Mouse (Mus musculus) CD4-positive helper T cell, adult 2 months (primary cell): Measurements from ENCODE around the gene Sgca.
"Not testable (repeated sequence)": the region's sequence is repeated elsewhere in the genome, so short reads cannot be mapped to it uniquely, and the experiment has no call there.

Source experiments
- DNase-seq: peaks from one replicate; pipeline ENCODE4 v3.0.0-alpha.2; 2012; ENCODE audit warnings: low read depth, missing footprints, low spot score

Sgca gene

DNA sequence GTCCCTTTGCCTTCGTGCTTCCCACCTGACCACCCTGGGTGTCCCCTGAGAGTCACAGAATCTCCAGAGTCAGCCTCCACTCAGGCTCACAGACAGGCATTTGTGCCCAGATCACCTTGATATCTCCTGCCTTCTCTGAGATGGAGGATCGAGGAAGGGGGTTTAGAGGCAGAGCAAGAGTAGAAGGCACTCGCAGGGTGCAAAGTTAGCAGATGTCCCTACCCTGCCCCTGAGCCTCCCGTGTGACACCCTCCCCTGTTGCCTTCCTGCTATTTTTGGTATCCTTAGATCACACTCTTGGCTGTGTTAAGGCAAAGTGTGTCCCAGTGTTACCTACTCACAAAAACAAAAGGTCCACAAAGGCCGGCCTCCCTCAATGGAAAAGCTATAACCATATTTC lies at the start of gene Sgca:
Sgca (minus strand) TSS at position 129 of the 400 bp plus-strand sequence.
- DNase-seq, result no peak

DNA sequence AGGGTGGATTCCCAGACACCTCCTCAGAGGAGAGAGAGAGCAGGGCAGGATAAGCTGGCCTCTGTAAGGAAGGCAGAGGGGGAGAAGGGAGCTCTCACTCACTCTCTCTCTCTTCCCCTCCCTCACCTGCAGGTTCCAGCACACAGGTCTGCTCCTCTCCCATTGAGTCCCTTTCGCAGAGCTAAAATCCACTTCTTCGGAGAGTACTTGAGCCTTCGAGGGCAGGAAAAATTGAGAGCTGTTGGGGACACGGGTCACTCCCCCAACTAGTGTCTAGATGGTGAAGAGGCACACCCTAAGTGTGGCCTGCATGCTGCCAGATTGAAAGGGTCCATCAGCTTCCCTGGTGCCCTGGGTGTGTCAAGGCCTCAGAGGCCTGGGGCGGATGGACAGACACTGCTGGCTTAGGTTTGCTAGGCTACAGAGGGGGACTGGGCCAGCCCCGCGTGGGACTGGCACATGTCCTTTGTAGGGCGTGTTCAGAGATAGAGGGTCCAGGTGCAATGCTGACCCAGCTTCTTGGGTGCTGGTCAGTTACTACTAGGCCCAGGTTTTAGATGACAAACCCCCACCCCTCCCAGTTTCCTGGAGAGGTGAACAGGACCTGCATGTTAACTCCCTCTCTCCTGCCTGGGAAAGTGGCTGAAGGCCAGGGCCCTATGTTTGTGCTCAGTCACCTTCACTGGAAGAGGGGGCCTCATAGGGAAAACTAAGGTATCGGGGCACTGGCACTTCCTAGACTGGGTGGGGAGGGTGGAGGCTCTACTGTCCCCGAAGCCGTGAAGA lies 49.3 kb upstream of the Sgca start:
- DNase-seq, result no peak

DNA sequence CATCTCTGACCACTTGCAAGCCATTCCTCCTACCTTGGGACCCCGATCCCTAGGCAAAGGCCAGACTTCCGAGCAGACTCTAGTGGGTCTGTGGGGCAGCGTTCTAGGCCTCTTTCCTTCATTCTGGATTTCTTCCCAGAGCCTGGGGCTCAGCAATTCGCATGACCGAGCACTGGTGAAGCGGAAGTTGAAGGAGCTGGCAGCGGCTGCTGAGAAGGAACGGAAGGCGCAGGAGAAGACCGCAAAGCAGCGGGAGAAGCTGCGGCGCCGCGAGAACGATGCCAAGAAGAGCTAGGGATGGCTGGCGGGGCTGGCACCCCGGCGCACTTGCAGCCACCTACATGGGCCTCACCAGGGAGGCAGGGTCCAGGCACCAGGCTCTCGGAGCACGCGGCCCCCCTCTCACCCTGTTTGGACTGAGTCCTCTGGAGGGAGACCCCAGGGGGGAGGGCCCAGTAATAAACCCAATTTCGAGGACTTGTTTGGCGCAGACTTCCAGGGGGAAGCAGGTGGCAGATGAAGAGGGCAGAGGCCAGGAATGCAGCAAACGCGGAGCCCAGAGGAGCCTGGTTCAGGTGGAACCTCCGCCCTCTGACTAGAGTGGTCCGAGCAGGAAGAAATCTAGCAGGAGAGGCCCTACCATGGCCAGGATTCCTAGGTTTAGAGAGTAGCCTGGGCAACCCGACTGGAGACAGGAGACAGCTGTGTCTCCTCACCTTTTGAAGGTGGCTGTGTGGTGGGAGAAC lies 48.5 kb upstream of the Sgca start:
- DNase-seq, result no peak

DNA sequence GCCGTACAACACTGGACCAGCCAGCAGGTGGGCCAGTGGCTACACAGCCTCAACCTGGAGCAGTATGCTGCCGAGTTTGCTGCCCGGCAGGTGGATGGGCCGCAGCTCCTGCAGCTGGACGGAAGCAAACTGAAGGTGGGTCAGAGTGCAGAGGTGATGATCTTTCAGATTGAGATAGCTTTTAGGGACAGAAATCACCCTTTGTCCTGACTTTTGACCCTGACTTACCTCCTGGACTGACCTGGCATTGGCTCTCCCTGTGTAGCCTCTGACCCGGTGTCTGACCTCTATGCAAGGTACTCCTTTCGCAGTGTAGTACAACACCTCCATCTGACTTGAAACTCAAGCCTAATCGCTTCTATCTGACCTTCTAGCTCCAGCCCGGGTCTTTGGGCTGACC lies 47.4 kb upstream of the Sgca start:
- no peak for DNase-seq

DNA sequence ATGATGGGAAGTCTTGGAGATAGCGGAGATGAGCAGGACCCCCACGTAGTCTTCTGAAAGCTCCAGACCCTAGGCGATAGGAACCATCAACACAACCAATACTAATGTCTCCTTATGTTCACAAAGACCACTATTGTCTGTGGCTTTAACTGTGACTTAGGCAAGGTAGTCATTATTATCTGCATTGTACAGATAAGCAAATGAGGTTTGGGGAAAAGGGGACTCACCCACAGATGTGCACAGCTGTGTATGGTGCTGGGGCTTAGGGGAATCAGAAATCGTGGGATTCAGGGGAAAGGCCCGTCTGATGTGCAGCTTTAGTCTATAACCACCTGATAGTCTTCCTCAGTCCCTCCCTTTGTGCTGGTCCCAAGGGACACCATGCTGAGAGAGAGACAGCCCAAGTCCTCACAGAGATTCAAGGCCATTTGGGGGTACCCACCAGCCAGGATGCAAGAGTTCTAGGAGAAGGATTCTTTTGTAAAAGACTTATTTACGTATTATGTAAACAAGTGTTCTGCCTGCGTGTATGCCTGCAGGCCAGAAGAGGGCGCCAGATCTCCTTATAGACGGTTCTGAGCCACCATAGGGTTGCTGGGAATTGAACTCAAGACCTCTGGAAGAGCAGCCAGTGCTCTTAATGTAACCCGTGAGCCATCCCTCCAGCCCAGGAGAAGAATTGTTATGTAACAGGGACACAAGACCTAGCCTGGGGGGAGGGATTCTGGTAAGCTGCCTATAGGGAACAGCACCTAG lies 46.3 kb upstream of the Sgca start:
- no peak for DNase-seq

DNA sequence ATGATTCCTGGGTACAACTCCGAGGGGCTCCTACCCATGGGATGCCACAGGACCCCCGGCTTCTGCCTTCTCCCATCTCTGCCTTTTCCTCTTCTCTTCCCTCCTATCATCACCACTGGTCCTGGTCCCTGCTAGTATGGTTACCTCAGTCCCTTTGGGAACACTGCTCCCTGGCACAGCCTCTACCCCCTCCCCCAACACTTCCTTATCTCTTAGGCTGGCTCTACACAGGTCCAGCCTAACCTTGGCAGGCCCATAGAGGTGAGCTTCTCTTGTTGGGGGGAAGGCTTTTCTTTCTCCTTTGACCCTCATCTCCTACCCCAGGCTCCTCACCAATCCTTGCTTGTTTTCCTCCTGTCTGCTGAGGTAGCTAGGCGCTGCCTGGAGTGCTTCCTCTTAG lies 39.4 kb upstream of the Sgca start:
- DNase-seq, result no peak

DNA sequence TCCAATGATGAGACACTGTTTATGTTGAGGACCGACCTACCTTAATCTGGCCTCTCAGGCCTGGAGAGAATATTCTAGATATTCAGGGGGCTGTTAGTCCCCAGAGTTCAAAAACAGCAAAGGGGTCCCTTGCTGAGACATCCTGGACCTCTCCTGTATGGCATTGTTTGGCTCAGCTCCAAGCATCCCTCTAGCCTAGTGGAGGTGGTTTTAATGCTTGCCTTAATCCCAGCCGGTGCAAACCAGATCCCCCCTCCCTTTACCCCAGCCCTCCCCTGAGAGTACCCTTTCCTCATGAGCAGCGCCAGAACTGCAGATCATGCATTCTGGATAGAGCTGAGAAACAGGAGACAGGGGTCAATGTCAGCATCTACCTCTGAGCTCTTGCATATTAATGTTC lies 36.4 kb upstream of the Sgca start:
- DNase-seq, result no peak

DNA sequence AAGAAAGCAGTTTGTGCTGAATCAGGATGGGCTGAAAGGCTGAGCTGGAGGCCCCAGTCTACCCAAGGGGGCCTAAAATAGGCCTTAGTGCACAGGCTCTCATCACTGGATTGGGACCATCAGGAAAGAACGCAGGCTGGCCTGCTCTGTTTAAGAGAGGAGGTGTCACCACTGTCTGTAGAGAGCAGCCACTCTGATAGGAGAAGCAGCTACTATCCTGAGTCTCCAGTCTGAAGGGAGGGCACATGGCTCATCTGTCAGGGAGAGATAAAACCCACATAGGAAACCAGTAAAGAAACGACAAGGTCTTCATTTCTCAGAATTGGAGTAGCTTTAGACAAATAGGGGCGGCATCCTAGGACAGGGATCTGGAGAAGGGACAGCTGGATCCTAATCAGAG lies 35.9 kb upstream of the Sgca start:
- no peak for DNase-seq

DNA sequence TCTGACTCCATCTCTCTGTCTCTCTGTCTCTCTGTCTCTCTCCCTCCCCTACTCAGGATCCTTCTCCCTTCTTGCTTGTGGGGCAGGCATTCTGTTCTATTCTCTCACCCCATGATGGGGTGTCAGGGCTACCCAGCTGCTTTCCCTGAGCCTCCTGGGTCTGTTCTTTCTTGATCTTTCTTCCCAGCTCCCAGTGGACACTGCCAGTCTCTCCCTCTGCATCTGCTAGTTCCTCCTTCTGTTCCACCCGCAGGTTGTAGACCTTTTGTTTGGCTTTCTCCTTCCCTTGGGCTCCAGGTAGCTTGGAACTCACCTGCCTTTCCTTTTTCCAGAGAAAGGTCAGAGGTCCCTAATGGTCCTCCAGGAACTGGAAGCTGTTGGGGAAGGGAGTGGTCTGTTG lies 35.3 kb upstream of the Sgca start:
- no peak for DNase-seq

DNA sequence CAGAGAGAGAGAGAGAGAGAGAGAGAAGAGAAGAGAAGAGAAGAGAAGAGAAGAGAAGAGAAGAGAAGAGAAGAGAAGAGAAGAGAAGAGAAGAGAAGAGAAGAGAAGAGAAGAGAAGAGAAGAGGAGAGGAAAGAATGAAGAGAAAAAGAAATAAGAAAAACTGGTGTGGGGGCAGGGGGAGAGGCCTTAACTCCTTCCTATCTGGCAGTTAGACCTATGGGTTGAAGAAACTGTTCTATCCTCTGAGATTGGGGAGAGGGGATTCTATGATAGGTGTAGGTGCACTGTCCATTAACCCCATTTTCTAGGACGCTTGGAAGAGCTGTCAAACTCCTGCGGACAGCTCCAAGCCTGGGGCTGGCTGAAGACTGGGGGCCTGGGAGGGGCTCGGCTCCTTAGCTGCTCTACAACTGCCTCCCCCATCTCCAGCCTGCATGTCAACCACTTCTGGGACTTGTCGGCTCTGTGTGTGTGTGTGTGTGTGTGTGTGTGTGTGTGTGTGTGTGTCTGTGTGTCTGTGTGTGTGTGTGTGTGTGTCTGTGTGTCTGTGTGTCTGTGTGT lies 34.8 kb upstream of the Sgca start:
- not testable (repeated sequence) for DNase-seq

DNA sequence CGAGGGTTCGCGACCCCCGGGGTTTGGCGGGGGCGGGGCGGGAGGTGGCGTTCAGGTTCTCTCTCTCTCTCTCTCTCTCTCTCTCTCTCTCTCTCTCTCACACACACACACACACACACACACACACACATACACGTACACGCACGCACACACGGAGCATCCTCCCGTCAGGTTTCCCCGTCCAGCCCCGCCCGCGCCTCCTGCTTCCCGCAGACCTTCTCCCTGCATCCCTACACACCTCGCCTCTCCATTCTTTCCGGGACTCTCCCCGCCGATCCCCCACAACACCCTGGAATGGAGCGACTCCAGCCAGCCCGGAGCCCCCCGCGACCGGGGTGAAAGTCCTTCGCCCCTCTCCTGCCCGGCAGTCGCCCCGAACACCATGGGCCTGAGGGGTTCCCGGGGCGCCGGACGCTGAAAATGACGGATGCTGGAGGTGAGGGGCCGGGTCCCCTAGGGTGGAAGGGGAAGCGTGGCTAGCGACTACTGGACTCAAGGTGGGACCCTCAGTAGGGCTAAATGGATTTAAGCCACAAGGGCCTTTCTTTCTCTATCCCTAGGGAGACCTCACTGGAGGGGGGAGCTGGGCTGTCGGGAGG lies 34.1 kb upstream of the Sgca start:
- no peak for DNase-seq

DNA sequence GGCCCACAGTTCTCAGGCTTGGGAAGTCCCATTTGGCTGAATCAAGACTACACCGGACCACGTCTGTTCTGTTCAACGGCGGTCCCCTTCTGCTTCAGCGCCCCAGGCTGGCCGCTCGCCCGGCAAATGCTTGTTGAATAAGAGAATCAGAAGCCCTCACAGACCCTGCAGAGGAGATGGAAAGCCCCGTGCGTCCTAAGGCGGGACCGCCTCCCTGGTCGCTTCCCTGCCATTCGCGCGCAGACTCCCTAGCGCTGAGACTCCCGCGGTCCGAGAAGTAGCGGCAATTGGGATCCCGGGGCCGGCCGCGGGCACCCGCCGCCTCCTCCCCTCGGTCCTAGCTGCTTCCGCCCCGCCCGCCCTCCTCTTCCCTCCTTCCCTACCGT lies 33.5 kb upstream of the Sgca start, which contains the start of gene Samd14:
Samd14 (plus strand) TSS at position 251 of the 386 bp plus-strand sequence.
- DNase-seq, result peak; percentile 44

DNA sequence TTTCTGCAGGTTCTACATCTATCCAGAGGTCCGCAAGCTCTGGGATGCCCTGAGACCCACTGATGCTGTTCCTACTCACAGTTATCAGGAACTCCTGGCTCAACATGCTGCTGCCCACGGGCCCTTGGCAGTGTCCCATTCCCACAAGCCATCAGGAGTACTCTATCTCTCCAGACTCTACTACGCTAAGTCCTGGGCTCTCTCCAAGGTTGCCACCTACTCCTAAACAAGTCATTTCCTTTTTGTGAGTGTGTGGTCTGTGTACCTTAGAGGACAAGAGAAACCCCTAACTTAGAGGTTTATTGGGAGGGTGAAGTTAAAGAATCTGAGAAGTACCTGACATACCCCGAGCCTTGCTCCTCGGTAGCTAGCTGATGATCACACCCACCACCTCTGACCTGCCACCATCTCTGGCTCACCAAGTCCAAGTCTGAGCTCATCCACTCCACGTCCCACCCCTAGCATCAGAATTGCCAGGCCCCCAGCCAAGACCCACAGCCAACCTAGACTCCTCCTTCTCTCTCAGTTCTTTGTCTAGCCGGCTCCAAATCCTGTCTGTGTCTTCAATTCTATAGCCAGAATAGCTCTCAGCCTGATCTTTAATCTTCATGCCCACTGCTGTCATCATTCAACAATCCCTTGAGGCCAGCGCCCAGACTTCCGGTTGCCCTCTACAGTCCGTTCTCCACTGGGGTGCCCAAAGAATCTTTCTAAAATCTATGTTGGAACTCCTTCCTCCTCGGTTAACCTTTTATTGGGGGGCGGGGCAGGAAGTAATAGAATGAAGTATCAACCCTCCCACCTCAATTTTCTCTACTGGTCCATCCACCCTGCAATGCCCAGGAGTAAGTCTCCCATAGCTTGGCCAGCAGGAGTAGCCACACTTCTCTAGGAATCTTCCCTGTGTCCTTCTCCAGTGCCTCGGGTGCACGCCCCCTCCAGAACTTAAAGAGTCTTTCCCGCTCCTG lies 32.8 kb upstream of the Sgca start:
- no peak for DNase-seq

DNA sequence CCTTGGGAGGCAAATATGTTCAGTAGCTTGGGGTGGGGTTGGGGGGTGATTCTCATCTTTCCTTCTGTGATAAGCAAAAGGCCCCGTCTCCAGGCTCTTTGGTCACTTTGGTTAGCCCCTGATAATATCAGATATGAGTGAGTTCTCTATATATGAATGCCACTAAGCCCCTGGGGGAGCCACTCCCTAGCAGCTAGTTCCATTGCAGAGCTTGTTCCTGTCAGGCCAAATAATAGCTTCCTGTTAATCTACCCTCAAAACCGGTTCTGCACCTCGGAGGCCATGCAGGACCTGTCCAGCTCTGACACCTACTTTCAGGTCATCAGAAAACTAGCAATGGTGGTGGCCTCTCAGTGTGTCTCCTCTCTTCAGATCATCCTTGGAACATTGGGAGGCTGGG lies 31.3 kb upstream of the Sgca start:
- no peak for DNase-seq

DNA sequence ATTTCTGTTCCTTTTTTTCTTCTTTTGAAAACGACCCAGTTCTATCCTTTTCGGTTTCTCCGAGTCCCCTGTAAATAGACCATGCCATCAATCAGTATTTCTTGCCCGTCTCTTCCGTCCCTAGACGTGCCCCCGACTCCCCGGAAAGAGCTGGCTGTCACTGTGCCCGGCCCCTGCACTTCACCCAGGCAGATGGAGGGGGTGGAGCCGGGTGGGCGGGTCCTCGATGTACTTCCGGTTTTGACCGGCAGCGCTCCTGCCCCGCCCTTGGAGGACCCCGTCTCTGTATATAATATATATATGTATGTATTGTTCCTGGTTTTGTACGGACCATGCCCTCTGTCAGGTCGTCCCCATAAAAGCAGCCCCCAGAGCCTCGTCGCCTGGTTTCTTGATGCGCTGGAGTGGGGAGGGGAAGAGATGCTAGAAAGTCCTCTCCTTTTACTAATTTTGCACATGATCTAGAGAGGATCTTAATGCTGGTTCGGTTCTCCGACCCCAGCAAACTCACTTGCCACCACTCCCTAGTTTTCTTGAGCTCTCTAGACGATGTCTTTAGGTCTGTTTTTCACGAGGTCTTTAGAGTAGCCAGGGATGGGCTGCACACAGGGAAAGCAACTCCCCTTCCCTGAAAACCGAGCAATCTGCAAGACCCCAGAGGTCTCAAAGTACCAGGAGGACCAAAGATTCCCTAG lies 30.5 kb upstream of the Sgca start:
- peak; percentile 79 for DNase-seq

DNA sequence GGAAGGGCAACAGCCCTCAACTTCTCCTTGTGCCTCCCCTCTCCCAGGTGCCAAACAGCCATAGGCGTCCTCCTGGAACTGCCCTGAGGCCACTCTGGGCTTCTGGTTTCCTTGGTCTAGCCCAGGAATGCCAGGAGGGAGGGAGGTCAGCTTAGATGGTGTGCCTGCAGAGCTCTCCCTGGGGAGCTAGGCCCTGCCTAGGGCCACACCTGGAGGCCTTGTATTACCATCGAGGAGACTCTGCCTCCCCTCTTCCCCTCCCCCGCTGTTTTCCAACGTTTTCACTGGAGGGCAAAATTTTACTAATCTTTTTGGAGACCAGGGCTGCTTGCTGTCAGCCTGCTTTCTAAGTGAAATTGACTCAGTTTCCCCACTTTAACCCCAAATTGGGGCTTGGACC lies 29.9 kb upstream of the Sgca start:
- no peak for DNase-seq

DNA sequence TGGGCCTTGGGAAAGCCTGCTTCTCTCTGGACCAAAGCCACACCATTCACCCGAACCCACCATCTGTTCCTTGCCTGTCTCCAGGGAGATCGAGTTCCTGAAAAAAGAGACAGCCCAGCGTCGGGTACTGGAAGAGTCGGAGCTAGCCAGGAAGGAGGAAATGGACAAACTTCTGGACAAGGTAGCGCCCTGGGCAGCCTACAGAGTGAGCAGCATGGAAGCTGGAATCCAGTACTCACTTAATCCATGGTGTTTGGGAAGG lies 28.7 kb upstream of the Sgca start:
- no peak for DNase-seq

DNA sequence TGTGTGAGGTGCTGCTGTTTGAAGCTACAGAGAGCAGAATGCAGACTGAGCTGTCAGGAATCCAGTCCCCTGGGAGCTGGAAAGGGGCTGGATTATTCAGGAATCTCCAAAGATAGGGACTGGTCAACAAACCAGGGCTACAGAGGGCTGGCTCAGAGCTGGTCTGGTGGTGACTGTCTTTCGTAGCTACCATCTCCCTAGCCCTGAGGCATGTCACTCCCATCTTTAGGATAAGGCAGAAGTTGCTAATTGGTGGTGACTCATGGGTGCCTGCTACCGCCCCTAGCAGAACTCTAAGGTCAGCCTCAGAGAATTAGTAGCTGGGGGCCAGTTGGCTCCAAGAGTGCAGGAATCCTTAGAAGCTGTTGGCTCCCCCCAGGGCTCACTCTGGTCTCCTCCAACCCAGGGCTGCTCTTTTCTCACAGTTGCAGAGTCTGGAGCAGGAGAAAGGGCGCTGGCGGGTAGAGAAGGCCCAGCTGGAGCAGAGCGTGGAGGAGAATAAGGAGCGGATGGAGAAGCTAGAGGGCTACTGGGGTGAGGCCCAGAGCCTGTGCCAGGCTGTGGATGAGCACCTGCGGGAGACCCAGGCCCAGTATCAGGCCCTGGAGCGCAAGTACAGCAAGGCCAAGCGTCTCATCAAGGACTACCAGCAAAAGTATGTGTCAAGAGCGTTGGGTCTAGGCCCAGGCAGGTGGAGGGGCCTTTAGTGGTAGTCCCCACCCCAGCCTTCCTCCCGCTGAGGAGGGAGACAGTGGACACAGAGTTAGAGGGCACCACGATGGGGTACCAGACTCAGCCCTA lies 28.2 kb upstream of the Sgca start:
- no peak for DNase-seq

DNA sequence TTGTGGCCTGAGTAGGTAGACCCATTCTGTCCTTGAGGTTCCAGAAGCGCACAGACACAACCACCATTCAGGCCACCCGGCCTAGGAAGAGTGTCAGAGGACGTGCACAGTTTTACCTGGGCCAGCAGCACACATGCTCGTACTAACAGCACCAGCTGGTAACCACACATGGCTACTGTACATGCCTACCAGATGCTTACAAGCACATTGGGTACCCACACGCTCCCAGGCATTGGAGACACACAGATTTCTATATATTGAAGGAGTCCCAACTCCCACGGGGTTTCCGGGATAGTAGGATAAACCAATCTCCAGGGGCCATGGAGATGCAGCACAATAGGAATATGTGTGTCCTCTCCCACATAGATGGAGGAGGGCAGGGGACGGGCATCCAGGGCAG lies 26.6 kb upstream of the Sgca start:
- no peak for DNase-seq
